Mouse (Mus musculus): Measurements from ENCODE around the gene Asprv1. TPM values are rescaled to one million over a fixed set of nuclear protein-coding genes. Genes with fewer than 3 reads are reported as not detected.

Gene Asprv1
- polyA plus RNA-seq, 1 experiment from 2014 or later: 378 TPM

GRCm38 (mm10) chr6:86640776-86641175, 12.8 kb downstream of the Asprv1 start:
- H3K9ac ChIP-seq: no peak overlapping the region
- no peaks in the 10 kb centered on the region for H3K9me3 ChIP-seq (replicated peaks)
- 85% methylated on average over 8 of the region's 8 CpGs for WGBS

GRCm38 (mm10) chr6:86641716-86642115, 13.8 kb downstream of the Asprv1 start:
- Histone ChIP-seq H3K36me3 (no peaks in the 10 kb centered on the region), H3K27ac (replicated peaks) (no peak overlapping the region), H3K27me3 (no peaks in the 10 kb centered on the region), H3K9ac (no peak overlapping the region), H3K9me3 (replicated peaks) (no peaks in the 10 kb centered on the region), H3K4me1 (peaks cover 4% of the 10 kb centered on the region; the same call in 1 of the 2 replicates), H3K4me2 (replicated peaks) (no peak overlapping the region), H3K4me3 (replicated peaks) (no peak overlapping the region)
- ATAC-seq (ENCODE audit: insufficient number of reproducible peaks, low FRiP score, low TSS enrichment, low read depth): no peak
- WGBS: 69% methylated on average over 8 of the region's 8 CpGs

More at GRCm38 (mm10) chr6:86640776-86641175, 12.8 kb downstream of the Asprv1 start:
- Histone ChIP-seq H3K36me3 (no peaks in the 10 kb centered on the region), H3K4me1 (peaks cover 4% of the 10 kb centered on the region; the same call in 1 of the 2 replicates), H3K4me3 (replicated peaks) (no peak overlapping the region), H3K27me3 (no peaks in the 10 kb centered on the region), H3K27ac (replicated peaks) (no peak overlapping the region), H3K4me2 (replicated peaks) (no peak overlapping the region)
- no peak for ATAC-seq (ENCODE audit: insufficient number of reproducible peaks, low FRiP score, low TSS enrichment, low read depth)

GRCm38 (mm10) chr6:86644775-86645400, 16.9 kb downstream of the Asprv1 start:
- Histone ChIP-seq H3K27ac (replicated peaks) (no peak overlapping the region), H3K27me3 (no peaks in the 10 kb centered on the region), H3K9me3 (replicated peaks) (no peaks in the 10 kb centered on the region), H3K36me3 (peaks cover 25% of the 10 kb centered on the region), H3K4me2 (replicated peaks) (no peak overlapping the region), H3K4me1 (no peaks in the 10 kb centered on the region), H3K9ac (no peak overlapping the region), H3K4me3 (replicated peaks) (no peak overlapping the region)
- WGBS: 76% methylated on average over 3 of the region's 3 CpGs
- ATAC-seq (ENCODE audit: insufficient number of reproducible peaks, low FRiP score, low TSS enrichment, low read depth): no peak

GRCm38 (mm10) chr6:86645551-86645950, 17.6 kb downstream of the Asprv1 start:
- H3K9ac ChIP-seq: no peak overlapping the region
- no peaks in the 10 kb centered on the region for H3K27me3 ChIP-seq
- no peaks in the 10 kb centered on the region for H3K9me3 ChIP-seq (replicated peaks)
- 70% methylated on average over 4 of the region's 4 CpGs for WGBS
- ATAC-seq (ENCODE audit: insufficient number of reproducible peaks, low FRiP score, low TSS enrichment, low read depth): no peak
- no peak overlapping the region for H3K4me3 ChIP-seq (replicated peaks)
- H3K4me1 ChIP-seq: no peaks in the 10 kb centered on the region
- H3K4me2 ChIP-seq (replicated peaks): no peak overlapping the region
- peaks cover 31% of the 10 kb centered on the region for H3K36me3 ChIP-seq
- no peak overlapping the region for H3K27ac ChIP-seq (replicated peaks)

- H3K27ac ChIP-seq (replicated peaks): no peak overlapping the region
- H3K36me3 ChIP-seq: peaks cover 37% of the 10 kb centered on the region
- H3K27me3 ChIP-seq: no peaks in the 10 kb centered on the region
- no peaks in the 10 kb centered on the region for H3K4me1 ChIP-seq
- H3K4me3 ChIP-seq (replicated peaks): no peak overlapping the region
- H3K9ac ChIP-seq: no peak overlapping the region
- WGBS: 75% methylated on average over 7 of the region's 7 CpGs
- H3K9me3 ChIP-seq (replicated peaks): no peaks in the 10 kb centered on the region
- no peak overlapping the region for H3K4me2 ChIP-seq (replicated peaks)
- ATAC-seq (ENCODE audit: insufficient number of reproducible peaks, low FRiP score, low TSS enrichment, low read depth): no peak
These were observed 18.2 kb downstream of the Asprv1 start for GRCm38 (mm10) chr6:86646143-86646542.

- H3K27ac ChIP-seq (replicated peaks): no peak overlapping the region
- H3K4me1 ChIP-seq: 0 out of 2 replicates have a peak, but pooled peaks cover 3% of the 10 kb centered on the region
- peaks cover 58% of the 10 kb centered on the region for H3K36me3 ChIP-seq
- H3K4me3 ChIP-seq (replicated peaks): no peak overlapping the region
- no peaks in the 10 kb centered on the region for H3K9me3 ChIP-seq (replicated peaks)
- no peak for ATAC-seq (ENCODE audit: insufficient number of reproducible peaks, low FRiP score, low TSS enrichment, low read depth)
- H3K27me3 ChIP-seq: no peaks in the 10 kb centered on the region
- no peak overlapping the region for H3K4me2 ChIP-seq (replicated peaks)
- no peak overlapping the region for H3K9ac ChIP-seq
- WGBS: 83% methylated on average over 6 of the region's 6 CpGs
These were observed 25.1 kb downstream of the Asprv1 start for GRCm38 (mm10) chr6:86653026-86653425.

- H3K27me3 ChIP-seq: no peaks in the 10 kb centered on the region
- no peak for ATAC-seq (ENCODE audit: insufficient number of reproducible peaks, low FRiP score, low TSS enrichment, low read depth)
- H3K9me3 ChIP-seq (replicated peaks): no peaks in the 10 kb centered on the region
- WGBS: 79% methylated on average over 9 of the region's 9 CpGs
- H3K4me3 ChIP-seq (replicated peaks): no peak overlapping the region
- no peak overlapping the region for H3K4me2 ChIP-seq (replicated peaks)
- H3K4me1 ChIP-seq: 0 out of 2 replicates have a peak, but pooled peaks cover 3% of the 10 kb centered on the region
- peaks cover 54% of the 10 kb centered on the region for H3K36me3 ChIP-seq
- no peak overlapping the region for H3K9ac ChIP-seq
- no peak overlapping the region; the same call in 1 of the 2 replicates for H3K27ac ChIP-seq (replicated peaks)
These were observed 26.4 kb downstream of the Asprv1 start for GRCm38 (mm10) chr6:86654270-86654916.

GRCm38 (mm10) chr6:86658501-86658900, 30.5 kb downstream of the Asprv1 start:
- Histone ChIP-seq H3K9ac (no peak overlapping the region), H3K27me3 (no peaks in the 10 kb centered on the region), H3K36me3 (peaks cover 54% of the 10 kb centered on the region), H3K4me3 (replicated peaks) (no peak overlapping the region), H3K4me1 (0 out of 2 replicates have a peak, but pooled peaks cover 3% of the 10 kb centered on the region), H3K9me3 (replicated peaks) (no peaks in the 10 kb centered on the region), H3K4me2 (replicated peaks) (no peak overlapping the region), H3K27ac (replicated peaks) (no peak overlapping the region)
- no peak for ATAC-seq (ENCODE audit: insufficient number of reproducible peaks, low FRiP score, low TSS enrichment, low read depth)
- 83% methylated on average over 3 of the region's 3 CpGs for WGBS

GRCm38 (mm10) chr6:86660161-86660877, 32.4 kb downstream of the Asprv1 start:
- H3K9me3 ChIP-seq (replicated peaks): no peaks in the 10 kb centered on the region
- H3K4me2 ChIP-seq (replicated peaks): no peak overlapping the region
- ATAC-seq (ENCODE audit: insufficient number of reproducible peaks, low FRiP score, low TSS enrichment, low read depth): no peak
- H3K27ac ChIP-seq (replicated peaks): no peak overlapping the region
- 0 out of 2 replicates have a peak, but pooled peaks cover 3% of the 10 kb centered on the region for H3K4me1 ChIP-seq
- no peaks in the 10 kb centered on the region for H3K27me3 ChIP-seq
- no peak overlapping the region for H3K9ac ChIP-seq
- WGBS: 80% methylated on average over 9 of the region's 9 CpGs
- no peak overlapping the region for H3K4me3 ChIP-seq (replicated peaks)
- peaks cover 57% of the 10 kb centered on the region for H3K36me3 ChIP-seq

- peaks cover 21% of the 10 kb centered on the region for H3K4me1 ChIP-seq
- whole genome bisulfite sequencing: 82% methylated on average over 5 of the region's 5 CpGs
- peaks cover 40% of the 10 kb centered on the region for H3K36me3 ChIP-seq
- no peaks in the 10 kb centered on the region for H3K27me3 ChIP-seq
- no peak overlapping the region for H3K9ac ChIP-seq
- ATAC-seq (ENCODE audit: insufficient number of reproducible peaks, low FRiP score, low TSS enrichment, low read depth): no peak
- H3K4me3 ChIP-seq (replicated peaks): no peak overlapping the region
- no peaks in the 10 kb centered on the region for H3K9me3 ChIP-seq (replicated peaks)
- no peak overlapping the region for H3K27ac ChIP-seq (replicated peaks)
- no peak overlapping the region for H3K4me2 ChIP-seq (replicated peaks)
These were observed 37.1 kb downstream of the Asprv1 start for GRCm38 (mm10) chr6:86665076-86665475.

GRCm38 (mm10) chr6:86665560-86666307, 37.8 kb downstream of the Asprv1 start:
- WGBS: 70% methylated on average over 17 of the region's 17 CpGs
- peaks cover 34% of the 10 kb centered on the region for H3K36me3 ChIP-seq
- no peaks in the 10 kb centered on the region for H3K27me3 ChIP-seq
- H3K27ac ChIP-seq (replicated peaks): no peak overlapping the region
- no peak overlapping the region for H3K9ac ChIP-seq
- no peaks in the 10 kb centered on the region for H3K9me3 ChIP-seq (replicated peaks)
- H3K4me2 ChIP-seq (replicated peaks): no peak overlapping the region
- no peak overlapping the region for H3K4me3 ChIP-seq (replicated peaks)
- peaks cover 21% of the 10 kb centered on the region for H3K4me1 ChIP-seq
- no peak for ATAC-seq (ENCODE audit: insufficient number of reproducible peaks, low FRiP score, low TSS enrichment, low read depth)

All from embryonic facial prominence, embryonic 15.5 days (tissue).